Mouse (Mus musculus) gastrocnemius, postnatal 36 days (tissue): ENCODE measurements around the gene Rgs21. TPM values are rescaled to one million over a fixed set of nuclear protein-coding genes. Genes with fewer than 3 reads are reported as not detected.

Experiments used
- DNase-seq, 2 experiments: peaks; one replicate each; pipeline ENCODE4 v3.0.0; 2022
- intact Hi-C: fragments of 180-260 bp; cut with DNase I; formaldehyde crosslinking; loops from one replicate; pipeline ENCODE4 v1.15.1; 2025
- long read RNA-seq, 2 experiments: library from polyadenylated mRNA; stranded (forward); transcript quantifications; one replicate each; pipeline ENCODE4 v2.0.0; 2021
- total RNA-seq, 2 experiments: library from RNA; stranded (reverse); gene quantifications; 2 replicates each; pipeline ENCODE4 v1.2.3; 2021

The Rgs21 gene
- not detected for total RNA-seq
- long read RNA-seq, experiment 1, result 0 reads
- long read RNA-seq, experiment 2, result 0 reads

DNA sequence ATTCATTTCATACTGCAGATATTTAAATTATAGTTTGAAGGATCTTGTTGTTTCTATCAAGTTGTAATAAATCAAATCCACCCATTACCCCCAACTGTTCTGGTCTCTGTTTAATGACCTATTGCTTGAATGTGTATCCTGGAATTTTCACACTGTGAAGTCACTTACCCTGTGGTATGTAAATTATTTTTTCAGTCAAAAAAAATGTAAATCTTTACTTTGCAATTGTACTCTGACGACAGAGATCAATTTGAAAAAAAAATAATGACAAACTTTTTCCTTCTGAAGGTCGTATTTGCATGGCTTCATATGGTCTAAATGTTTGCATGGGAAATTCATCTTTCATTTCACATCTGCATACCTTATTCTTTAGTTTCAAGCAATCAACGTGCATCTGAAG, at the start of gene Rgs21:
Gene Rgs21, minus strand, starts transcription at position 101 of the 400 bp plus-strand sequence.
- intact Hi-C loops, result no loop called here
- DNase-seq, result no peak

DNA sequence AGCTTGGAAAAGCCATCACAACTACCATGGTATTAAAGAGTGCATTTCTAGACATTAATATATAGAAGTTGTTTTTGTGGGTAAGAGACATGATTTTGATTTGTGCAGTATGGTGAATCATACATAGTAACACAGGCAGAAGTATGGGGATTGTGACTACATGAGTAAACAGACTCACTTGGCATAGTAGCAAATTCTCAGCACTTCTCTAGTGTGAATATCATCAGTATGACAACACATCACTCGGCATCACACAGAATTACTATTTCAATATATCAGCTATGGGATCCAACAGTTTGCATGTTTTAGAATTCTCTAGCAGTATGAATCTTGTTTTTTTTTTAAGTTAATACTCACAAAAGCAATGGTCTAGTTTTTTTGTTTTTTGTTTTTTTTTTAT, 36.6 kb upstream of the Rgs21 start:
- DNase-seq, result no peak
- intact Hi-C loops, result no loop called here

DNA sequence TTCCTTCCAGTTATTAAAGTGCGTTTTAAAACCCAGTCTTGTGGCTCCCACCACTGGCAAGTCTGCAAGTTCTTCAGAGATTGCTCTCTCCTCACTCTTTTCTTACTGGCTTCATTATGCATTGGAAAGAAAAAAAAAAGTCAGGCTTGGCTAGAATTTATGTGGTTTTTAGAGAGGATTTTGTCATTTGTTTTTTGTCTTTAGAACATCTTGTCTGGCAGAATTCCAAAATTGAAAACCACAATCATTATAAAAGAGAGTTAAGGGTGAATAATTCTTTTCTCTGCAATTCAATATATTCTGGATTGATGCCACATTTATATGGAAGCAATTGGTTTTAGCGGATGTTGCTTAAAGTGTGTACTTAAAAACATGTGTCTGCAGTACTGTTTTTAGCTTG, 35.5 kb upstream of the Rgs21 start:
- intact Hi-C loops, result no loop called here
- DNase-seq, result no peak

DNA sequence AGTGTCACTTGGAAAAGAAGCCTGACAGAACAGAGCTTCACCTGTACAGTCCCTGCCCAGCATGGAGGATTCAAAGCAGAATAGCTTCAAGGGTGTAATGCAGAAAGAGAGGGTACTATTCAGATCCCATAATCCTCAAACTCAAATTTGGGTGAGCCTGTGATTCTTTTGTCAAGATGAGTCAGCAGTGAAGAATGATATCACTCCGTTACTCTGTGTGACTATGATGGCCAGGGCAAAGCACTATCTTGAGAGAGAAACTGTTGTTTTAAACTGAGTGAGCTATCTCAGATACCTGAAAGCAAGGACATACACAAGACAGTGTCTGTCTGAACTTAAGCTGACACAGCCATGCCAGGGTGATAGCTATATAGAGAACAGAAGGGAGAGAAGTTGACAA, 11.9 kb upstream of the Rgs21 start:
- intact Hi-C loops, result no loop called here
- no peak for DNase-seq

DNA sequence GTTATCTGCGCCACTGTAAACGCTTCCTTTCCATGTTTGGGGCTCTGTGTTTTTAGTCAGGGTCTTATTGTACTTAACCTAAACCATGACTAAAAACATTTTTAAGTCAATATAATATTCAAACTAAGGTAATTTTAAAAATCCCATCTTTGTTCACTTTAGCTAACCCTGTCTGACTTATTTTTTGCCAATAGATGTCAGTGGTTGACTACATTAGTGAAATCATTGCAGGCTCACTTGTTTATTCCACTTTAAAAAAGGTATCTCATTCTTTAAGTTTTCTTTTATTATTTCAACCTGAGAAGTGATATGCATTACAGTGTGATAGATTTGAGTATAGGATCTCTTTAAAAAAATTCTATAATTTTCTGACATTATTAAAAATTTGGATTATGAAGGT, 5.5 kb upstream of the Rgs21 start:
- intact Hi-C loops, result no loop called here

DNA sequence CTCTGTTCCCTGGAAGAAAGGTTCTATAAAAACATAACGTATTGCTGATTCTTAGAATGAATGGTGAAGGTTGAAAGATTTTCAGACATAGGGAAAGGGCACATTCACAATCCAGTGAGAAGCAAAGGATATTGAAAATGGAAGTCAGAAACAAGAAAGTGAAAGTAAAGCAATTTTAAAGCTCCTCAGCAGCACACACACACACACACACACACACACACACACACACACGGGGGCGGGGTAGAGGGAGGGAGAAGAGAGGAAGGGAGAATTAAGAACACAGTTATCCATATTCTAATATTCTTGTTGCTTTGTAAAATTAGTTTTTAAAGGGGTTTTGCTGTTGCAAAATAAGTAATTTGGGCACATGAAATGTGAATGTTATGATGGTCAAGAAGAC, 2.4 kb upstream of the Rgs21 start:
- intact Hi-C loops, result no loop called here
- no peak for DNase-seq

More for the DNA sequence above, 5.5 kb upstream of the Rgs21 start:
- no peak for DNase-seq

DNA sequence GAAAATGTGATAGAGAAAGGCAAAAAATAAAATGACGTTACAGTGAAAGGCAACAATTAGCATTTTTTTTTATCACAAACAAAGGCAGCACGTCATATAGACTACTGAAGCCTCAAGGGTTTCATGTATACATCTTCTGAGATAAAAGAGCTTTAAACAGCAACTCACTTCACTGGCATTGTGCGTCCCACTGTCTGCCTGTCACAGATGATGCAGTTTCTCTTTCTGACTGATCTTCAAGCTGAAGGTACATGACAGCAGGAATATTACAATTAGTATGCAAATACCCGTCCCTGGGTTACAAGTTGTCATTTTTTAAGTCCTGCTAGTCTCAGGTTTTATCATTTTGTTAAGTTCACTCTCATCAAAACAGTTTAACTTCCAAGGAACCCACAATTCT, 22.3 kb downstream of the Rgs21 start:
- intact Hi-C loops, result no loop called here
- no peak for DNase-seq

DNA sequence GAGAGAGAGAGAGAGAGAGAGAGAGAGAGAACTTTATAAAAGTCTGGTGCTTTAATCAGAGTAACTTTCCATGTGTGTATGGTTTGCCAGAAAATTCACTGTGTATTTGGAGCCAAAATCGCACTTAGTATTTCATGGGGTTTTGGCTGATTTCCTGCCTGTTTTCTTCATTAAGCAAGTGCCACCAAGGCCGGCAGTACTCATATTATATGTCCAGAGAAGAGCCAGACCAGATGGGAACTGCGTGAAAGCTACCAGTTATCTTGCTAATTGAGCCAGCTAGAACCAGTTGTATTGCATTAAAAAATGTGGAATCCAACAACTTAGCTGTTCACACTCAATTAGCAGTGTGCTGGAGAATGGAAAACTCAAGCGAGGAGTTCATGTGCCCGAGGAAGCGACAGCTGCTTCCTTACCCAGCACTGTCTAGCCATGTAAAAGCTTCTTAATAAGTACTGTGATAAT, 22.9 kb downstream of the Rgs21 start:
- no peak for DNase-seq
- intact Hi-C loops, result no loop called here

DNA sequence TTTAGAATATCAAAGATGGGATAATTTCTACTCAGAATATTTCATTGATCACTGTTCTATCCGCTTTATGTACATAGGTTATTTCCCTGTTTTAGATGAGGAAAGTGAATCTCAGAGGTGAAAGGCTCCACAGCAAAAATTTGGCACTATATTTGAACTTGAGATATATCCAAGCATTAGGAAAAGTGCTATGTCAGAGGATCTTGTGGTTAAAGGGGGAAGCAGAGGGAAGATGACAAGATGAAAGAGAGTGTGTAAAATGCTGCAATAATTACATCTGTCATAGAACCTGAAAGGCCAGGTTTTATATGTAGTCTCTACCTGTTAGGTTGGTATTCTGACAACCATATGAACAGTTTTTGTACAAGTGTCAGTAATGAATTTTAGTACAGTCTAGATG, 35.7 kb downstream of the Rgs21 start:
- intact Hi-C loops, result no loop called here

DNA sequence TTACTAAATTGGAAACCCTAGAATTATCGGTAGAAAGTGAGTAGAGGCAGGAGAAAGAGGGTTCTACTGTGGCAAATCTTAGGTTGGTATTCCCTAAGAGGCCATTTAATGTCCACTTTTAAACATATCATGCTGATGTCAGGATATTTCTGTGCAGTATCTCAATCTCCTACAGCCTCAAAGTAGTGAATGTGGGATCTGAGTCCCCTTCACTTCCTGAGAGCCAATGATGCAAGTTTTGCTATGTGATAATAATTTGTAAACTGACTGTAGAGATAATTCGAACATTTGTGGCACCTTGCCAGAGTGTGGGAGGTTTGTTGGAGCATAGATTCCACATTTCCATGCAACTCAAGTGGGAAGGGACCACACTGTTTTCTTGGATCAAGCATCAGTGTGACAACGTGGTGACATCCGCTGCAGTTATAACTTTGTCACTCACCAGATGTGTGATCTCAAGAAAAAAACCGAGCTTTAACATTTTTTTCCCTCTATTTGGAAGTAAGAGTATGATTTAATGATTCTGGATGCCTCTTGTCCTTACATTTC, 49.5 kb downstream of the Rgs21 start:
- intact Hi-C loops, result no loop called here
- no peak for DNase-seq

More for the DNA sequence above, 35.7 kb downstream of the Rgs21 start:
- no peak for DNase-seq

DNA sequence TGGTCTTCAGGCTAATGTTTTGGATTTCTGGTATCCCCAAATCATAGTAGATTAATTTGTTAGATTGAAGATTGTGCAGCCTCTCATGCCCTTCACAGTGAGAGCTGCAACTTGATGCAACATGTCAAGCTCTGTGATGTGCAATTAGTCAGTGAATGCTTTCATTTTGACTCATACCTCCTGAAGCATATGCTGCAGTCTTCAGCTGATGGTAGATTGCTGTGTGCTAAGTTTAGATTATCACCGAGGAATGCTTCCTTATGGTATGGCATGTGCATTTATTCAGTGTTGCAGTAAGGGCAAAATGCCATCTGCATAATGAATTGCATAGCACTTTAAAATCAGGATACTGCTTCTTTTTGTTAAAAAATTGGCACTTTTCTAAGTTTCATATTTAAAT, 65.2 kb downstream of the Rgs21 start:
- no peak for DNase-seq
- intact Hi-C loops, result no loop called here

DNA sequence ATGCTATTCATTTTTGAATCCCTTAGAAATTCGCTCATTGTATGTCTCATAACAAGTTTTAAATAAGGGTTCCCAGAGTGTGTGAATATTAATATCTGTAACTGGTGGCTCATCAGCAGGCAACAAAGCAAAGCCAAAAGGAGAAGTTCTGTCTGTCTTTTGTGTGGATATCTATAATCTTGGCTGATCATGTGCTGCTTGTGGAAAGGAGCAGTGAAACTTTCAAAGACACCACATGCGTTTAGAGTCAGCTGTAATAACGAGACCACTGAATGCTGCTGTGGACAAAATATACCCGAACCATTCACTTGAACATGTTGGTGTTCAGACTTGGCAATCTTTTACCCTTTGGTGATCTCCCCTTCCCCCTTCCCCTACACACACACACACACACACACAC, 67.0 kb downstream of the Rgs21 start:
- intact Hi-C loops, result no loop called here
- DNase-seq, result no peak

DNA sequence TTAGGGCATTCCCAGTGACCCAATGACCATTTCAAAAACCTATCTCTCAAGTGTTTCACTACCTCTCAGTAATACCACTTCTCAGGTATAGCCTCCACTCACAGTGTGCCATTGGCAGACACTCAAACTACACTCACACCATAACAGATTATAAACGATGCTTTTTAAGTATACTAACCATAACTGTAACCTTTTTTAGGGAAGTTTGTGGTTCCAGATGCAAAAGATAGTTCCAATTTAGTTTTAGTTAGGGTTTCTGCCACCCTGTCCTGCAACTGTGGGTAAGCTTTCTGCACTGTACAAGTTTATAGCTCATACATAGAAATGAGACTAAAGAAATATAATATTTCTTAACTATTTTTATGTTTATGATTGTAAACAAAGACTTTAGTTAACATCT, 67.7 kb downstream of the Rgs21 start:
- DNase-seq, result no peak
- intact Hi-C loops, result no loop called here

DNA sequence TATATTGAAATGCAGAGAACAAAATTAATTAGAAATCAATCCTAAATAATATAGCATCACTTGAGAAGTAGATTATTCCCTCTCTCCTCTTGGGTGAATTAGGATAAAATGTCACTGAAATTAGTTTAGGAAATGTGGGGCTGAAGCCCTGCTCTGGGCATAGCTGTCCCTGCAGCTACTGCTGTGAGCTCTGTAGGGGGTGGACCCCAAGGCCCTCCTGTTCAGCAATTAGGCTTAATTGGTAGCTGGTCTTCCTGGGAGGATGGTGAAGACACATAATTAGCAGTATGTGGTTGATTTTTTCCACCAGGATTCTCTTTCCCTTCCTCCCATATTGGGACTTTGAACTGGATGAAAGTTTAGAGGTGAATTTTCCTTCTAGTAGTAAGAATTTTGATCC, 68.7 kb downstream of the Rgs21 start:
- no peak for DNase-seq
- intact Hi-C loops, result no loop called here

DNA sequence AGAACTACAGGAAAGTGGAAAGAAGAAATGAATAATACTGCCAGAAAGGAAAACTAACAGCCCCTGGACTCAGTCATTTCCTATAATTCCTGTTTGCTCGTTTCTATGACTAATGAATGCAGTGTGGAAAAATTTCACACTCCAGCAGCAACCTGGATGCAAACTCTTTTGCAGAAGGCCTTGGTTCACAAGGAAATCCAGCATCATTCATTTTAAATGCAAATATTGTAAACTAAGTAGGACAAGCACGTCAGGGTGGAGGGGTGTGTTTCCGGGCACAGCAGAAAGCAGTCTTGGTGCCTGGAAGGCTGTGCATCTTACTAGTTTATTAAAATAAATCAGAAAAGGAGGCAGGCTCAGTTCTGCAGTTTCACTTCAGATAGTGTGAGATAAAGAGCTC, 69.4 kb downstream of the Rgs21 start:
- intact Hi-C loops, result no loop called here
- no peak for DNase-seq

DNA sequence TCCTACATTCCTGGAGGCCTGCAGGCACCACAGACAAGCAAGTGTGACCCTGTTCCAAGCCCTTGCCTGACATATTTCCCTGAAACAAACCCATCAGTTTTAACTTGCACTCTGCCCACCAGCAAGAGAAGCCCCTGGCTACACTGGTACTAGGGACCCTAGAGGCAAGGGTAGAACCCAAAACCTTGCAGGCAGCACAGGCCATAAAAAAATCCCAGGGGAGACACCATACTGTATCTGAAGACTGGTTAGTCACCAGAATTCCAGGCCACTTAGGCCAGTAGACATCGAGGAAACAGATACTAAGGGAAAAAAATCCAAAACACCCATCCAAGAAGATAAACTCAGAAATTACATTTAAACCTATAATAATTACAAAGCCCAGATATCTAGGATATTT, 74.1 kb downstream of the Rgs21 start:
- DNase-seq, result no peak
- intact Hi-C loops, result no loop called here

DNA sequence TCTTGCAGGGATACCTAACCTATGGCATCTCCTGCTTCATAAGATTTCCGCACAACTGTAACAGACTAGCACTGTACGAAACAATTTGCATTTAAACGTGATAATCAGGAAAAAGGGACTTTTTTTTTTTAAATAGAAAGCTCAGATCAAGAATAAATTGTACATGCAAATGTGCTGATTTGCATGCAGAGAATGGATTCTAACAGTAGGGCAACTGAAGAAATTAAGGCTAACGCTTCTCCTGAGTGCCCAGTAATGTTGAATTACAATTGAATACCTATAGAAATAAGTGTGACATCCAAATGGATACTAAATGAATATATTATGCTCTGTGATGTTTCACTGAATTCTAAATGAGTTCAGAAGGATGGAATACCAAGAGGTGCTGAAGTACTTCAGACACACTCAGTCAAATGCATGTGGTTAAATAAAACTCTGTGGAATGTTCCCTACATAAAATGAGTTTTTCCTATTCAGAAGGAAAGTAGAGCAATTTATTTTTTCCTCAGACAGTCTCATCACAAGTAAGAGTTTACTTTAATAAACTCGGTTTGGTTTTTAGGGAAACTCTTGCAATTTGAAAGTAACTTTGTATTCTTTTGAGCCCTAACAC, 79.1 kb downstream of the Rgs21 start:
- intact Hi-C loops, result no loop called here
- DNase-seq, result no peak

Other genes starting within 250 kb of the Rgs21 start
- under 1 TPM; 0.20 to 0.32 TPM for gene Rgs18, start 207.8 kb upstream of the Rgs21 start, total RNA-seq